Mouse (Mus musculus) liver, postnatal 0 days (tissue): ENCODE data around the gene Exoc3l.

Source experiments
- CTCF ChIP-seq: sonication (generic); IDR thresholded peaks from 2 replicates; pipeline ENCODE4 v1.5.1; 2016; ENCODE audit warnings: antibody characterized with exemption, low read depth
- EP300 ChIP-seq: IDR thresholded peaks from 2 replicates; pipeline ENCODE4 v1.6.1; 2016; ENCODE audit warnings: antibody characterized with exemption, low read depth, mild to moderate bottlenecking

GRCm38 (mm10) chr8:105285514-105285913, 10.4 kb downstream of the Exoc3l start:
- TF ChIP-seq EP300 (no peak), CTCF (no peak)
